Mouse (Mus musculus): ENCODE measurements at regions not wholly inside any gene's neighbourhood (a gene's known extent, or its start where the extent isn't known, plus 50 kb on each side); places are given as distances from the start of the nearest gene placed in this dataset.

- DNase-seq: no peak
Measured at GRCm38 (mm10) chr3:57910020-57910419, 62.1 kb upstream of the Pfn2 start.

- DNase-seq: no peak
Measured at GRCm38 (mm10) chr3:57911831-57912596, 64.1 kb upstream of the Pfn2 start.

GRCm38 (mm10) chr3:57912650-57913343 is 64.9 kb upstream of the Pfn2 start:
- no peak for DNase-seq

GRCm38 (mm10) chr3:57914687-57915086 is 66.8 kb upstream of the Pfn2 start:
- DNase-seq: no peak

- DNase-seq: no peak
Measured at GRCm38 (mm10) chr3:57918913-57919312, 71.0 kb upstream of the Pfn2 start.

GRCm38 (mm10) chr3:57919390-57920089 is 71.7 kb upstream of the Pfn2 start:
- DNase-seq: no peak

GRCm38 (mm10) chr3:57920090-57920432 is 72.2 kb upstream of the Pfn2 start:
- DNase-seq: no peak

- DNase-seq: no peak
Measured at GRCm38 (mm10) chr3:57921071-57921882, 73.4 kb upstream of the Pfn2 start.

GRCm38 (mm10) chr3:57923061-57923460 is 75.2 kb upstream of the Pfn2 start:
- no peak for DNase-seq

- DNase-seq: no peak
Measured at GRCm38 (mm10) chr3:57932657-57933539, 85.0 kb upstream of the Pfn2 start.

GRCm38 (mm10) chr3:57935042-57935610 is 87.2 kb upstream of the Pfn2 start:
- no peak for DNase-seq

- DNase-seq: peak; percentile 8 to 12
Measured at GRCm38 (mm10) chr3:57940504-57941381, 92.9 kb upstream of the Pfn2 start.

GRCm38 (mm10) chr3:57944698-57945097 is 96.8 kb upstream of the Pfn2 start:
- no peak for DNase-seq

GRCm38 (mm10) chr3:57945765-57946164 is 97.9 kb upstream of the Pfn2 start:
- no peak for DNase-seq

GRCm38 (mm10) chr3:57947331-57947730 is 99.5 kb upstream of the Pfn2 start:
- no peak for DNase-seq

- DNase-seq: no peak
Measured at GRCm38 (mm10) chr3:57948720-57949119, 100.8 kb upstream of the Pfn2 start.

GRCm38 (mm10) chr3:57950431-57951331 is 102.8 kb upstream of the Pfn2 start:
- no peak for DNase-seq

GRCm38 (mm10) chr3:57951438-57951837 is 103.6 kb upstream of the Pfn2 start:
- no peak for DNase-seq

GRCm38 (mm10) chr3:57957352-57957751 is 109.5 kb upstream of the Pfn2 start:
- no peak for DNase-seq

Measured in cerebellum, postnatal 36 days (tissue).